14 mouse cellular contexts compared by ENCODE assay signal in the genomic region with DNA sequence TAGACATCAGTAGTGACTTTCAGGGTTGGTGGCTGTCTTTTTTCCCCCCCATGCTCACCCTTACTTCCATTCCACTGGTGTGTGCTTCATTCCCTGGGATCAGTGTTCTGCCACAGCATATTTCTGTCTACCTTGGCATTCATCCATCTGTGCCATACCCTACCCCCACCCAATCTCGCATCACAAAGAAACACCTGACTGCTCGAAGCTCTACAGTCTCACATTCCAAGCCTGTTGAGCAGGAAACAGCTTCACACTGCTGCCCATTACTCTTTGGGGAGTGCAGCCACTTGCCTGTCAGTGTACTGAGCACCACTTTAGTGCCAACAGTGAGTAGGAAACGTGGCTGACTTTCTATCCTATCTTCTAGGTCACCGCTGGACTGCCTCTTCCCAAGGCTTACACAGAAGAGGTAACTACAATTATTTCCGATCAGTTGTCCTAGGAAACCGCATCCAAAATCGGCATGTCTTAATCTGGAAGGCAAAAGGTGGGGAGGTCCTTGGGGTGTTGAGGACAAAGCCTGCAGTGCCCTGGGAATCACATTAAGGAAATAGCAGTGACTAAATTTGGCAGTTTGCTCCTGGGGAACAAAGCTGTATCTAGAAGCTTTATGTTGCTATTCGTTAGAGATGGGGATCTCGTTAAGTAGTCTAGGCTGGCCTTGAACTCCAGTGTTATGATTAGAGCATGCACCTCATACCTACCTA. TPM values are rescaled to one million over a fixed set of nuclear protein-coding genes. Genes with fewer than 3 reads are reported as not detected.
DNase-seq lines count a peak whose midpoint lies in the region; ATAC-seq and TF ChIP-seq lines count a peak whose summit lies in the region.
"Had no signal": no experiment of that assay in that cellular context is flagged by ENCODE, and none has a peak within 500 bp of the region (broad histone marks: within the 10 kb centered on the region; RNA-seq: fewer than 3 reads in every experiment).

No protein-coding gene starts in this region.

- no peak overlapping the region for H3K4me2 ChIP-seq in midbrain, embryonic 13.5 days (replicated peaks)
- no peak overlapping the region for H3K4me2 ChIP-seq in kidney, embryonic 16.5 days (replicated peaks; ENCODE audit: low read depth, low read length)
- no peak overlapping the region for H3K4me2 ChIP-seq in stomach, postnatal 0 days (replicated peaks; ENCODE audit: low read depth)
- H3K4me2 ChIP-seq: embryonic facial prominence, embryonic 12.5 days had no signal

- no peak for ATAC-seq in midbrain, embryonic 13.5 days
- ATAC-seq in kidney, embryonic 16.5 days (ENCODE audit: low FRiP score, low TSS enrichment), result peak; percentile 55; the same call in 1 of the 2 replicates
- ATAC-seq in stomach, postnatal 0 days (ENCODE audit: low FRiP score, low TSS enrichment), result no peak

- H3K4me1 ChIP-seq in heart, embryonic 10.5 days, result peaks cover 48% of the 10 kb centered on the region
- peaks cover 19% of the 10 kb centered on the region for H3K4me1 ChIP-seq in midbrain, embryonic 13.5 days (replicated peaks)
- H3K4me1 ChIP-seq in midbrain, embryonic 10.5 days, result no peaks in the 10 kb centered on the region
- peaks cover 18% of the 10 kb centered on the region for H3K4me1 ChIP-seq in kidney, embryonic 16.5 days (ENCODE audit: insufficient read depth, low read length)
- H3K4me1 ChIP-seq in stomach, postnatal 0 days (replicated peaks; ENCODE audit: control insufficient read depth, insufficient read depth), result no peaks in the 10 kb centered on the region

- H3K9me3 ChIP-seq in heart, embryonic 10.5 days, result no peaks in the 10 kb centered on the region
- no peaks in the 10 kb centered on the region for H3K9me3 ChIP-seq in midbrain, embryonic 13.5 days
- no peaks in the 10 kb centered on the region for H3K9me3 ChIP-seq in midbrain, embryonic 10.5 days (replicated peaks)
- H3K9me3 ChIP-seq in kidney, embryonic 16.5 days (ENCODE audit: low read length), result no peaks in the 10 kb centered on the region
- H3K9me3 ChIP-seq in stomach, postnatal 0 days (ENCODE audit: control insufficient read depth, low read length), result no peaks in the 10 kb centered on the region
- H3K9me3 ChIP-seq: embryonic facial prominence, embryonic 12.5 days had no signal

- peaks cover 51% of the 10 kb centered on the region for H3K36me3 ChIP-seq in heart, embryonic 10.5 days
- H3K36me3 ChIP-seq in midbrain, embryonic 13.5 days, result peaks cover 37% of the 10 kb centered on the region
- H3K36me3 ChIP-seq in midbrain, embryonic 10.5 days, result peaks cover 71% of the 10 kb centered on the region
- H3K36me3 ChIP-seq in kidney, embryonic 16.5 days (ENCODE audit: insufficient read depth, low read length), result peaks cover 9% of the 10 kb centered on the region
- peaks cover 3% of the 10 kb centered on the region; the same call in 1 of the 2 replicates for H3K36me3 ChIP-seq in stomach, postnatal 0 days (ENCODE audit: control insufficient read depth, insufficient read depth, low read length)

- H3K4me3 ChIP-seq in heart, embryonic 10.5 days, result no peak overlapping the region
- H3K4me3 ChIP-seq in midbrain, embryonic 13.5 days (replicated peaks), result no peak overlapping the region
- H3K4me3 ChIP-seq in midbrain, embryonic 10.5 days, result no peak overlapping the region
- no peak overlapping the region for H3K4me3 ChIP-seq in kidney, embryonic 16.5 days (ENCODE audit: low read length)
- no peak overlapping the region for H3K4me3 ChIP-seq in stomach, postnatal 0 days (ENCODE audit: low read depth, low read length)
- H3K4me3 ChIP-seq: embryonic facial prominence, embryonic 12.5 days; myocyte had no signal

- H3K9ac ChIP-seq in midbrain, embryonic 13.5 days (replicated peaks), result no peak overlapping the region
- no peak overlapping the region for H3K9ac ChIP-seq in kidney, embryonic 16.5 days (replicated peaks; ENCODE audit: low read length)
- H3K9ac ChIP-seq in stomach, postnatal 0 days (ENCODE audit: low read length), result no peak overlapping the region
- H3K9ac ChIP-seq: embryonic facial prominence, embryonic 12.5 days; liver, embryonic 14.5 days had no signal

- H3K27me3 ChIP-seq in heart, embryonic 10.5 days (ENCODE audit: insufficient read depth, poor library complexity, severe bottlenecking), result no peaks in the 10 kb centered on the region
- no peaks in the 10 kb centered on the region for H3K27me3 ChIP-seq in midbrain, embryonic 13.5 days
- H3K27me3 ChIP-seq in midbrain, embryonic 10.5 days (ENCODE audit: low read depth, poor library complexity, severe bottlenecking), result no peaks in the 10 kb centered on the region
- no peaks in the 10 kb centered on the region for H3K27me3 ChIP-seq in kidney, embryonic 16.5 days (ENCODE audit: insufficient read depth, low read length)
- no peaks in the 10 kb centered on the region for H3K27me3 ChIP-seq in stomach, postnatal 0 days (ENCODE audit: control insufficient read depth, insufficient read depth, low read length)
- H3K27me3 ChIP-seq: embryonic facial prominence, embryonic 12.5 days had no signal

- TF ChIP-seq EP300 in stomach, postnatal 0 days (optimal IDR thresholded peaks at IDR 0.05), result no peak

- TF ChIP-seq CTCF in stomach, postnatal 0 days (IDR thresholded peaks at IDR 0.05; ENCODE audit: low read depth), result no peak

- no peak for DNase-seq in heart, embryonic 10.5 days (ENCODE audit: low spot score)
- no peak for DNase-seq in heart, postnatal 4 days
- DNase-seq in midbrain, embryonic 10.5 days (ENCODE audit: low spot score), result no peak
- no peak for DNase-seq in stomach, postnatal 0 days (ENCODE audit: low spot score)
- DNase-seq in right cerebral cortex, adult 2 months (ENCODE audit: low spot score in 2 of 2), result no peak
- no peak for DNase-seq in MN1 (ENCODE audit: low spot score)
- DNase-seq: gastrocnemius, postnatal 25 days; right cerebral cortex, adult 18-20 months; thymus, postnatal 14 days had no signal

- peak overlapping the region; percentile 87 for H3K27ac ChIP-seq in heart, embryonic 10.5 days
- H3K27ac ChIP-seq in midbrain, embryonic 13.5 days, result peak overlapping the region; percentile 25; the same call in 1 of the 2 replicates
- no peak overlapping the region for H3K27ac ChIP-seq in midbrain, embryonic 10.5 days (replicated peaks)
- peak overlapping the region; percentile 88 for H3K27ac ChIP-seq in kidney, embryonic 16.5 days (ENCODE audit: low read length)
- peak overlapping the region; percentile 81 for H3K27ac ChIP-seq in stomach, postnatal 0 days (replicated peaks)
- H3K27ac ChIP-seq: liver, embryonic 14.5 days had no signal

- WGBS in heart, embryonic 10.5 days, result 80% methylated on average over 9 of the region's 9 CpGs
- WGBS in midbrain, embryonic 13.5 days, result 77% methylated on average over 9 of the region's 9 CpGs
- WGBS in midbrain, embryonic 10.5 days, result 87% methylated on average over 9 of the region's 9 CpGs
- WGBS in kidney, embryonic 16.5 days, result 55% methylated on average over 9 of the region's 9 CpGs
- WGBS in stomach, postnatal 0 days, result 72% methylated on average over 9 of the region's 9 CpGs

RNA-seq across cellular contexts. Expression of a gene that starts 17.7 kb away (rescaled TPM):
- polyA plus RNA-seq in heart, embryonic 10.5 days (2016; fragmentation: Nextera tagmentation; extraction: Ambion mirVana), result 9.5 and 12.3 TPM in 2 replicates
- 1 to 10 TPM; 3.2 to 3.3 TPM for total RNA-seq in heart, postnatal 4 days (2021)
- 6.5 and 6.9 TPM in 2 replicates for polyA plus RNA-seq in midbrain, embryonic 13.5 days (2015; fragmentation: Nextera tagmentation; extraction: Ambion mirVana)
- polyA plus RNA-seq in midbrain, embryonic 10.5 days (2016; fragmentation: Nextera tagmentation; extraction: Ambion mirVana), result 2.5 and 4.7 TPM in 2 replicates
- polyA plus RNA-seq in kidney, embryonic 16.5 days (2015; fragmentation: Nextera tagmentation; extraction: Ambion mirVana), result 1.4 and 1.9 TPM in 2 replicates
- 2.0 and 2.2 TPM in 2 replicates for polyA plus RNA-seq in stomach, postnatal 0 days (2015; fragmentation: Nextera tagmentation; extraction: Ambion mirVana)

RNA-seq across cellular contexts. Expression of a gene that starts 51.9 kb away (rescaled TPM):
- polyA plus RNA-seq in heart, embryonic 10.5 days (2016; fragmentation: Nextera tagmentation; extraction: Ambion mirVana), result 65.1 and 80.8 TPM in 2 replicates
- 10 to 100 TPM; 35.0 to 37.4 TPM for total RNA-seq in heart, postnatal 4 days (2021)
- polyA plus RNA-seq in midbrain, embryonic 13.5 days (2015; fragmentation: Nextera tagmentation; extraction: Ambion mirVana), result 33.5 and 33.9 TPM in 2 replicates
- 82.4 and 91.8 TPM in 2 replicates for polyA plus RNA-seq in midbrain, embryonic 10.5 days (2016; fragmentation: Nextera tagmentation; extraction: Ambion mirVana)
- 119 and 127 TPM in 2 replicates for polyA plus RNA-seq in kidney, embryonic 16.5 days (2015; fragmentation: Nextera tagmentation; extraction: Ambion mirVana)
- polyA plus RNA-seq in stomach, postnatal 0 days (2015; fragmentation: Nextera tagmentation; extraction: Ambion mirVana), result 28.9 and 29.6 TPM in 2 replicates
